Mouse (Mus musculus) cerebellum, adult 2 months (tissue): ENCODE results near the gene Psd. TPM values are rescaled to one million over a fixed set of nuclear protein-coding genes. Genes with fewer than 3 reads are reported as not detected.

ENCODE experiments used
- DNase-seq, 2 experiments: peaks; one replicate each; pipeline ENCODE4 v3.0.0; 2021
- H3K27ac ChIP-seq: fragments of 200-500 bp; 2 replicates; pipeline ENCODE4 v1.5.1; 2012; ENCODE audit warnings: low read length, control low read depth, inconsistent platforms; ENCODE audit not compliant: insufficient read depth
- H3K27me3 ChIP-seq: fragments of 200-500 bp; 2 replicates; pipeline ENCODE4 v1.6.1; 2012; ENCODE audit warnings: inconsistent platforms, mild to moderate bottlenecking, low read length, moderate library complexity; ENCODE audit not compliant: control insufficient read depth, insufficient read depth
- H3K4me1 ChIP-seq: fragments of 200-500 bp; 2 replicates; pipeline ENCODE4 v1.6.1; 2011; ENCODE audit warnings: low read length; ENCODE audit not compliant: control insufficient read depth, insufficient read depth
- H3K4me3 ChIP-seq: fragments of 200-500 bp; replicated peaks from 2 replicates; pipeline ENCODE3; 2011; ENCODE audit warnings: mild to moderate bottlenecking, low read depth, low read length, control low read depth; ENCODE audit not compliant: insufficient read depth
- CTCF ChIP-seq: fragments of 200-500 bp; IDR thresholded peaks from 2 replicates; pipeline ENCODE4 v1.5.1; 2011; ENCODE audit warnings: low read depth, mild to moderate bottlenecking, control low read depth, low read length, moderate library complexity, borderline replicate concordance; ENCODE audit not compliant: insufficient read depth
- POLR2A ChIP-seq: fragments of 200-500 bp; IDR thresholded peaks from 2 replicates; pipeline ENCODE4 v1.6.1; 2011; ENCODE audit warnings: low read length, control low read depth, borderline replicate concordance; ENCODE audit not compliant: insufficient read depth
- WGBS: fragments of 180-500 bp; shearing (Covaris S2); methylation state at CpG from one replicate; pipeline ENCODE4 v1.1.7; 2018; 5-methylcytosine and 5-hydroxymethylcytosine counted together
- polyA plus RNA-seq: library from polyadenylated mRNA; depleted of rRNA; stranded (reverse); fragments of >200 nt; gene quantifications from 2 replicates; pipeline ENCODE4 v1.2.3, GENCODE M21; 2012

Psd gene
- polyA plus RNA-seq, 1 experiment, result 194 TPM

- peak; percentile 6; the same call in 1 of the 2 replicates for TF ChIP-seq POLR2A
- no peak for TF ChIP-seq CTCF
- peak; percentile 76 to 88 for DNase-seq
Observed at GRCm38 (mm10) chr19:46333906-46334305, 7.0 kb upstream of the Psd start.

GRCm38 (mm10) chr19:46332721-46333339, 5.9 kb upstream of the Psd start:
- H3K27ac ChIP-seq, result peak overlapping the region; percentile 51; the same call in 1 of the 2 replicates
- peaks cover 32% of the 10 kb centered on the region for H3K4me1 ChIP-seq
- H3K27me3 ChIP-seq, result no peaks in the 10 kb centered on the region
- WGBS, result 23% methylated on average over 7 of the region's 7 CpGs
- no peak overlapping the region for H3K4me3 ChIP-seq
- TF ChIP-seq CTCF (no peak), POLR2A (no peak)
- no peak for DNase-seq

More at GRCm38 (mm10) chr19:46333906-46334305, 7.0 kb upstream of the Psd start:
- Histone ChIP-seq H3K27me3 (no peaks in the 10 kb centered on the region), H3K27ac (peak overlapping the region; percentile 53), H3K4me3 (no peak overlapping the region), H3K4me1 (peaks cover 32% of the 10 kb centered on the region)
- WGBS, result 15% methylated on average over 3 of the region's 3 CpGs

- no peaks in the 10 kb centered on the region for H3K27me3 ChIP-seq
- DNase-seq, result no peak
- H3K4me3 ChIP-seq, result no peak overlapping the region
- 85% methylated on average over 3 of the region's 3 CpGs for WGBS
- TF ChIP-seq POLR2A (0 out of 2 replicates have a peak, but pooled peaks have one; percentile 9), CTCF (no peak)
- H3K4me1 ChIP-seq, result peaks cover 32% of the 10 kb centered on the region
- no peak overlapping the region for H3K27ac ChIP-seq
Observed at GRCm38 (mm10) chr19:46331936-46332335, 5.0 kb upstream of the Psd start.

DNA sequence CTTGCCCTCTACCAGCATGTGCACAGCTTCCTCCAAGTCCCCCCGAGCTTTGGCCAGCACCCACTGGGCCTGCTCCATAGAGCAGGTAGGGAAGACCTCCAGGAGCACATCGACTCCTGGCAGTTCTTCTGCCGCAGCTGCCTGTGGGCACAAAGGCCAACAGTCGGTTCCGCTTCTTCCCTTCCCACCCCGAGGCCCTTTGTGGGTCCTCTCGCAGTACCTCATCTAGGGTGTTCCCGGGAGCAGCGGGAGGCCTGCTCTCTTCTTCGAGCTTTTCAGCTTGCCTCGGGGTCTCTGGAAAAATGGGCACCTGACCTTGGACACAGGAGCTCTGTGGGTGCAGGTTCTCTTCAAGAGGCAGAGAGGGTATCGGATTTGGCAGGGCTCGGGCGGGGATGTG, 4.4 kb upstream of the Psd start:
- H3K27me3 ChIP-seq, result no peaks in the 10 kb centered on the region
- H3K4me3 ChIP-seq, result no peak overlapping the region
- DNase-seq, result no peak
- H3K4me1 ChIP-seq, result peaks cover 32% of the 10 kb centered on the region
- WGBS, result 78% methylated on average over 14 of the region's 14 CpGs
- no peak for TF ChIP-seq CTCF
- no peak for TF ChIP-seq POLR2A
- H3K27ac ChIP-seq, result no peak overlapping the region

- H3K4me3 ChIP-seq, result no peak overlapping the region
- no peak overlapping the region for H3K27ac ChIP-seq
- WGBS, result 86% methylated on average over 12 of the region's 12 CpGs
- H3K27me3 ChIP-seq, result no peaks in the 10 kb centered on the region
- DNase-seq, result no peak
- no peak for TF ChIP-seq POLR2A
- no peak for TF ChIP-seq CTCF
- H3K4me1 ChIP-seq, result peaks cover 29% of the 10 kb centered on the region
Observed at GRCm38 (mm10) chr19:46330696-46331095, 3.7 kb upstream of the Psd start.

GRCm38 (mm10) chr19:46329951-46330350, 3.0 kb upstream of the Psd start:
- WGBS, result 4% methylated on average over 16 of the region's 16 CpGs
- H3K4me1 ChIP-seq, result peaks cover 28% of the 10 kb centered on the region
- peak overlapping the region; percentile 36 for H3K4me3 ChIP-seq
- TF ChIP-seq POLR2A (no peak), CTCF (peak; percentile 93)
- H3K27me3 ChIP-seq, result no peaks in the 10 kb centered on the region
- DNase-seq, result peak; percentile 88 to 89
- H3K27ac ChIP-seq, result no peak overlapping the region

GRCm38 (mm10) chr19:46329031-46329641, 2.2 kb upstream of the Psd start:
- TF ChIP-seq POLR2A, result no peak
- TF ChIP-seq CTCF, result no peak
- peaks cover 27% of the 10 kb centered on the region for H3K4me1 ChIP-seq
- under 1% methylated on average over 54 of the region's 54 CpGs for WGBS
- H3K4me3 ChIP-seq, result peak overlapping the region; percentile 76
- peak overlapping the region; percentile 84 for H3K27ac ChIP-seq
- no peak for DNase-seq
- H3K27me3 ChIP-seq, result no peaks in the 10 kb centered on the region
